Mouse (Mus musculus): Measurements from ENCODE around the gene Elp4. TPM values are rescaled to one million over a fixed set of nuclear protein-coding genes. Genes with fewer than 3 reads are reported as not detected.

The Elp4 gene
- polyA plus RNA-seq, 1 experiment, result 7.0 TPM

DNA sequence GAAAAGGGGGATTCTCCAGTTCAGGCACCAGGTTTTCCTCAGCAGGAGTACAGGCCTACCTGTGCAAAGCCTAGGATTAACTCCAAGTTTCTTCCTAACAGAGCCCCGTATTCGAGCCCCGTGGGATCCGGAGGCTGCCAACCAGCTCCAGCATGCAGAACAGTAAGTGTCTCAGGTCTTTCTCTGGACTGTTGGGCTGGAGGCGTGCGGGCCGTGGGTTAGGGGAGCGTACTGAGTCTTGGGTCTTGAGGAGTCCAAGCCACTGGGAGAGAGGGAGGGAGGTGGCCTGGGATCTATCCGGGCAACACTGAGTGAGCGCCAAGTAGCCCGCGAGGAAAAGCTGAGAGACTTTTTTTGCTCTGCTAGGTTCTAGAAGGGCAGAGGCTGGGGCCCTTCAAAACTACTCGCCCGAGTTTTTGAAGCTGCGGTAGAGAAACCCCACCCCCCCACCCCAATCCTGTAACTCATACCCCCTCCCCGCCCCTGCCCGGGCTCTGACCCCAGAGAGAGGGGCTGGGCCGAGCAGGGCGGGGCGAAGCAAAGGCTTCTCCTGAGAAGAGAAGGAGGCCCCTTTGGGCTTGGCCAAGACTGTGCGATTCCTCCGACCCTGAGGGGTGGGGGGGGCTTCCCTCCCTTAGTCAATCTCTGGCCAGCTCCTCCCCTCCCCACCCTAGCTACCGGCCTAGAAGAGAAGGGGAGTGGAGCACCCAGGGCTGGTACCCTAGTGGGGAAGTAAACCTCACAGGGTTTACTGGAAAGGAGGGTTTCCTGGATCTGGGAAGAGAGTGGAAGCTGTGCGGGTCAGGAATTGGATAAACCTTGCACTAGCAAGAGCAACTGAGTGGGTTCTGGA is 224.0 kb downstream of the Elp4 start:
- Histone ChIP-seq H3ac (ENCODE audit: control insufficient read depth, insufficient read length, low read depth) (no peak overlapping the region), H3K79me3 (ENCODE audit: low read depth) (no peaks in the 10 kb centered on the region), H3K27me3 (ENCODE audit: control insufficient read depth, insufficient read depth, insufficient read length) (peaks cover under 1% of the 10 kb centered on the region), H3K4me3 (ENCODE audit: insufficient read depth, poor library complexity, severe bottlenecking) (no peak overlapping the region), H3K36me3 (ENCODE audit: control insufficient read depth, insufficient read depth) (no peaks in the 10 kb centered on the region), H3K79me2 (ENCODE audit: control insufficient read depth, insufficient read depth) (no peaks in the 10 kb centered on the region)
- TF ChIP-seq MYOG (IDR thresholded peaks at IDR 0.05; ENCODE audit: control insufficient read depth, extremely low read depth, insufficient read length), result no peak
- TF ChIP-seq CEBPB (IDR thresholded peaks at IDR 0.05; ENCODE audit: low read depth), result no peak

DNA sequence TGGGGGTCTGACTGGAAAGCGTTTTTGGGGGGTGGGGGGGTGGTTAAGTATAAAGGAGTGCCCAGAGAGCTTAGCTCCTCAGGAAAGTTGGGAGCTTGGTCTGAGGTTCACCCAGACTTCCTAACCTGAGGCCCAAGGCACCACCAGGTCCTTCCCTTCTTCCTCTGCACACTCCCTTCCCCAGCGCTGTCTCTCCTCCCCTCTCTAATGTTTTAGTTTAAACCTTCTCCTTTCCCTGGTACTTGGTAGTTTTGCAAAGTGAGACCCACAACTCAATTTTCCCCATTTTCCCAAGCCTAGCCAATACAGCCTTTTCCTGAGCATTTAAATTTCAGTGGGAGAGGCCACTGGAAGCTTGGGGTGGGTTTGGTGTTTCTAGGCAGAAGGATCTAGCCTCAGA is 225.0 kb downstream of the Elp4 start:
- no peak overlapping the region for H3ac ChIP-seq (ENCODE audit: control insufficient read depth, insufficient read length, low read depth)
- H3K27me3 ChIP-seq (ENCODE audit: control insufficient read depth, insufficient read depth, insufficient read length), result peaks cover 4% of the 10 kb centered on the region
- no peak overlapping the region for H3K4me3 ChIP-seq (ENCODE audit: insufficient read depth, poor library complexity, severe bottlenecking)
- no peak for TF ChIP-seq CTCF (IDR thresholded peaks at IDR 0.05; ENCODE audit: control insufficient read depth, insufficient read depth, insufficient read length)
- TF ChIP-seq FOSL1 (IDR thresholded peaks at IDR 0.05; ENCODE audit: insufficient read depth, low read length, poor library complexity, severe bottlenecking), result no peak
- TF ChIP-seq MAX (IDR thresholded peaks at IDR 0.05), result no peak
- no peaks in the 10 kb centered on the region for H3K79me3 ChIP-seq (ENCODE audit: low read depth)
- no peaks in the 10 kb centered on the region for H3K79me2 ChIP-seq (ENCODE audit: control insufficient read depth, insufficient read depth)
- no peaks in the 10 kb centered on the region for H3K36me3 ChIP-seq (ENCODE audit: control insufficient read depth, insufficient read depth)

DNA sequence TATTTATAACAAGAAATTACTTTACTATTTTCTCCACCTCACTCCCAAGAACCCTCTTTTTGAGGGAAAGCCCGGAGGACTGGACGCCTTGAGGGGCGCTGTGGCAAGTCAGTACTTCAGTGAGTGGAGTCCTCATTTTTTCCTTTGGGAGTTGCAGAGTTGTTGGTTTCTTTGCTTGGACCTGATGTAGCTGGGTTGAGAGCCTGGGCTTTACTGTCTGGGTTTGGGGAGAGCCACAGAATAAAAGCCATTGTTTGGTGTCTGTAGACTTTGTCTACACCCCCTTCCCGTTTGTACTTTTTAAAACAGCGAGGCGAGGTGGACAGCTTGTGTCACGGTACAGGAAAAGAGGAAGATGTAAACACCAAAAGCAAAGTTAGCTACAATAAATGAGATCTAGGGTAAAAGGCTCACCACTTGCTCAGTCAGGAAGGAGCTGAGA is 225.5 kb downstream of the Elp4 start:
- H3K36me3 ChIP-seq (ENCODE audit: control insufficient read depth, insufficient read depth), result no peaks in the 10 kb centered on the region
- no peak overlapping the region for H3K4me3 ChIP-seq (ENCODE audit: insufficient read depth, poor library complexity, severe bottlenecking)
- TF ChIP-seq MAX (IDR thresholded peaks at IDR 0.05) (no peak), MYOG (IDR thresholded peaks at IDR 0.05; ENCODE audit: control insufficient read depth, extremely low read depth, insufficient read length) (no peak), MYOD1 (IDR thresholded peaks at IDR 0.05; ENCODE audit: control insufficient read depth, insufficient read length, low read depth) (no peak), USF1 (IDR thresholded peaks at IDR 0.05; ENCODE audit: low read depth) (no peak), FOSL1 (IDR thresholded peaks at IDR 0.05; ENCODE audit: insufficient read depth, low read length, poor library complexity, severe bottlenecking) (no peak), CTCF (IDR thresholded peaks at IDR 0.05; ENCODE audit: control insufficient read depth, insufficient read depth, insufficient read length) (no peak), CEBPB (IDR thresholded peaks at IDR 0.05; ENCODE audit: low read depth) (no peak)
- H3K79me2 ChIP-seq (ENCODE audit: control insufficient read depth, insufficient read depth), result no peaks in the 10 kb centered on the region
- peaks cover 4% of the 10 kb centered on the region for H3K27me3 ChIP-seq (ENCODE audit: control insufficient read depth, insufficient read depth, insufficient read length)
- no peak overlapping the region for H3ac ChIP-seq (ENCODE audit: control insufficient read depth, insufficient read length, low read depth)
- H3K79me3 ChIP-seq (ENCODE audit: low read depth), result no peaks in the 10 kb centered on the region

DNA sequence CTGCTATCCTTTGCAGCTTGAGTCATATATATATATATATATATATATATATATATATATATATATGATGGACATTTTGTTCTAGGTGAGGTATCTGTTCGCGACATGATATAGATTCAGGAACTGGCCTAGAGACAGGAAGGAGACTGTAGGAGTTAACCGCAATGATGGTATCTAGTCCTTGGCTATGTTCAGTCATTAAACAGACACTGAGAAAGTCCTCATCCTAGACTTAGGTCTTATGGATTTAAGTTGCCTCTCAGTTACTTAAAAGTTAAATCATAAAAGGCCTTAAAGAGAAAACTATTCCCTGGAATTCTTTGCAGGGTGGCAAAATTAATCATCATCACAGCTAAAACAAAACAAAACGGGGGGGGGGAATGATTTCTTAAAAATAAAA is 226.1 kb downstream of the Elp4 start:
- H3K27me3 ChIP-seq (ENCODE audit: control insufficient read depth, insufficient read depth, insufficient read length), result peaks cover 4% of the 10 kb centered on the region
- H3K79me3 ChIP-seq (ENCODE audit: low read depth), result no peaks in the 10 kb centered on the region

DNA sequence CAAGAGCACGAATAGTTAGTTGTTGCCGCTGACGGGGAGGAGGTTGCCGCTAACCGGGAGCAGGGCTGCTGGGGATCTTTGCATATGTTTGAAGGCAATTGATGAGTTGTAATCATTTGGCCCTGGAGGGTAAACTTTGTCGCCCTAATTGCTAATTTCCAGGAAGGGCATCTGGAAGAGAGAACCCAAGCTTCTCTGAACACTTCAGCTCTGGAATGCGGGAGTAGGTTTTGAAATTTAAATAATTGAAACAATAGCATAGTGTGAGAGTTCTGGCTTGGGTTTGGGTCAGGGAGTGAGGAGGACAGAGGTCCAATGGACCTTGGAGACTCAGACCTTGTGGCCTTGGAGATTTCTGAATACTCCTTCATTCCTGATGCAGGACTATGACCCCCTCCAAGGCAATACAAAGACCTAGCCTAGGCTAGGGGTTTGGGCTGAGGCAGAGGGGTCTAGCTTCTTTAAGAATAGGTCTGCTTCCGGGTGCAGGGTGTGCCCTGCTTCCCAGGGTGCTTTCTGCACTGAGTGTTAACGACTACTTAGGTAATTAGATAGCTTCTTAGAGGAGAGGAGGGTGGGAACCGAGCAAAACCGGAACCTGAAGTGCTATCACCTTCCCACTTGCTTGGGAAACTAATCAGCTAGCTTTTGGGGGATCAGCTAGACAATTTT is 226.8 kb downstream of the Elp4 start:
- H3K79me3 ChIP-seq (ENCODE audit: low read depth), result no peaks in the 10 kb centered on the region
- peaks cover 5% of the 10 kb centered on the region for H3K27me3 ChIP-seq (ENCODE audit: control insufficient read depth, insufficient read depth, insufficient read length)
- H3ac ChIP-seq (ENCODE audit: control insufficient read depth, insufficient read length, low read depth), result no peak overlapping the region
- no peak overlapping the region for H3K4me3 ChIP-seq (ENCODE audit: insufficient read depth, poor library complexity, severe bottlenecking)
- TF ChIP-seq CTCF (IDR thresholded peaks at IDR 0.05; ENCODE audit: control insufficient read depth, insufficient read depth, insufficient read length) (no peak), FOSL1 (IDR thresholded peaks at IDR 0.05; ENCODE audit: insufficient read depth, low read length, poor library complexity, severe bottlenecking) (no peak), MYOG (IDR thresholded peaks at IDR 0.05; ENCODE audit: control insufficient read depth, extremely low read depth, insufficient read length) (no peak), CEBPB (IDR thresholded peaks at IDR 0.05; ENCODE audit: low read depth) (no peak), MYOD1 (IDR thresholded peaks at IDR 0.05; ENCODE audit: control insufficient read depth, insufficient read length, low read depth) (no peak), MAX (IDR thresholded peaks at IDR 0.05) (no peak), USF1 (IDR thresholded peaks at IDR 0.05; ENCODE audit: low read depth) (no peak)
- no peaks in the 10 kb centered on the region for H3K79me2 ChIP-seq (ENCODE audit: control insufficient read depth, insufficient read depth)
- H3K36me3 ChIP-seq (ENCODE audit: control insufficient read depth, insufficient read depth), result no peaks in the 10 kb centered on the region

More for the DNA sequence above, 226.1 kb downstream of the Elp4 start:
- Histone ChIP-seq H3ac (ENCODE audit: control insufficient read depth, insufficient read length, low read depth) (no peak overlapping the region), H3K79me2 (ENCODE audit: control insufficient read depth, insufficient read depth) (no peaks in the 10 kb centered on the region), H3K36me3 (ENCODE audit: control insufficient read depth, insufficient read depth) (no peaks in the 10 kb centered on the region), H3K4me3 (ENCODE audit: insufficient read depth, poor library complexity, severe bottlenecking) (no peak overlapping the region)
- TF ChIP-seq MYOG (IDR thresholded peaks at IDR 0.05; ENCODE audit: control insufficient read depth, extremely low read depth, insufficient read length) (no peak), USF1 (IDR thresholded peaks at IDR 0.05; ENCODE audit: low read depth) (no peak), MAX (IDR thresholded peaks at IDR 0.05) (no peak), CEBPB (IDR thresholded peaks at IDR 0.05; ENCODE audit: low read depth) (no peak), FOSL1 (IDR thresholded peaks at IDR 0.05; ENCODE audit: insufficient read depth, low read length, poor library complexity, severe bottlenecking) (no peak)
